Mouse (Mus musculus) Patski (cell line): ENCODE results near the gene Prom2. TPM values are rescaled to one million over a fixed set of nuclear protein-coding genes. Genes with fewer than 3 reads are reported as not detected.
A peak's percentile ranks its signal among the peaks of the same experiment; 100 is the strongest.

Experiments
- ATAC-seq: fragments of 100-300 bp; one replicate; pipeline ENCODE4 v1.8.0; 2021
- CTCF ChIA-PET: fragments of 350-600 bp; sonication (Branson Sonifier 250); formaldehyde crosslinking; loops from one replicate; lab custom pipeline; 2022; ENCODE audit warnings: inconsistent platforms; lab: Charles Lee
- POLR2A ChIA-PET: fragments of 350-600 bp; sonication (Branson Sonifier 250); formaldehyde crosslinking; loops from one replicate; lab custom pipeline; 2022; ENCODE audit warnings: antibody characterized with exemption, inconsistent platforms; lab: Charles Lee
- DNase-seq: peaks from one replicate; pipeline ENCODE4 v3.0.0-alpha.2; 2011; ENCODE audit warnings: low read depth, low spot score
- H3K27me3 ChIP-seq: fragments of 371-371 bp; one replicate; pipeline ENCODE4 v1.5.1; 2021
- CTCF ChIP-seq: fragments of 100-300 bp; IDR thresholded peaks from one replicate; pipeline ENCODE4 v1.5.1; 2021
- in situ Hi-C: fragments of 300-500 bp; cut with MboI; formaldehyde crosslinking; loops from 3 replicates; pipeline ENCODE4 v1.11.1; 2018; ENCODE audit warnings: low pct_unique_long_range_greater_than_20kb, mixed read lengths
- polyA plus RNA-seq: library from polyadenylated mRNA; unstranded; gene quantifications from one replicate; pipeline ENCODE4 v1.2.3, GENCODE M21; 2021

Prom2 gene
- polyA plus RNA-seq, 1 experiment from 2014 or later: not detected

DNA sequence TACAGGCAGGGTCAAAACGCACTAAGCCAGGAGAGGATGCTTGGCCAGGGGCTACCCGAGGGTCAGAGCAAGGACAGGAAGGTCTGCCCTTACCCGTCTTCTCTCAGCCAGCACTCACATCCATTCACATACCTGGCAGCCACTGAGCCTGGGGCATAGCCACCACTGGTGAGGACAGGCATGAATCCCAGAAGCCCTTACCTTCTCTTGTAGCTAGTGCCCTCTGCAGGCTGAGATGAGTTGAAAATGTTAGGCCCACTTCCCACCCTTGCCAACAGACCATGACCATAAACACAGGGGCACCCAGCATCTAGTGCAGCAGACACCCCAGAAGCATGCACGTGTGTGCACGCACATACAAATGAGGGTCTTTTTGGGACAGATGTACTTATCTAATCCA is 9.8 kb upstream of the Prom2 start:
- peaks cover 50% of the 10 kb centered on the region for H3K27me3 ChIP-seq
- DNase-seq: no peak
- ChIA-PET POLR2A (no interaction called here), CTCF (interaction anchor here (1.4 kb wide), 1 partner anchor 28 kb away, joined by 3 read pairs; no protein-coding TSS in a partner anchor)
- in situ Hi-C loops: loop anchor here (25.0 kb wide), 1 partner anchor 189 kb away; the partner anchor contains the start of gene Adra2b
- no peak for ATAC-seq
- TF ChIP-seq CTCF: peak; percentile 35

DNA sequence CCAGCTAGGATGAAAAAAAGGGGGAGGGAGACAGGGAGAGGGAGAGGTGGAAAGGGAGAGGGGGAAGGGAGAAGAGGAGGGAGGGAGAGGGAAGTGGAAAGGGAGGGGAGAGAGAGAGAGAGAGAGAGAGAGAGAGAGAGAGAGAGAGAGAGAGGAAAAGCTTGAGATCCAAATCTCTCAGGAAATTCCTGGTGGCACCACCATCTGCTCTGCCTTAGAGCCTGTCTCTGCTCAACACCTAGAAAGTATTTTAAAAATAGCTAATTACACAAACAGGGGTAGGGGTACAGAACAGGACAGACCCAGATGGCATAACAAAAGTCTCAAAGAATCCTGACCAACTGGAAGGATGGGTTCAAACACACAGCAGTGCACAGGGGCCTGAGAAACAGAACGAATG is 9.2 kb upstream of the Prom2 start:
- no peak for ATAC-seq
- ChIA-PET POLR2A (no interaction called here), CTCF (interaction anchor here (0.9 to 1.4 kb wide), 3 partner anchors 12 to 43 kb away, joined by 3 read pairs; no protein-coding TSS in a partner anchor)
- in situ Hi-C loops: loop anchor here (25.0 kb wide), 1 partner anchor 188 kb away; the partner anchor contains the start of gene Adra2b
- DNase-seq: no peak
- H3K27me3 ChIP-seq: peaks cover 51% of the 10 kb centered on the region
- TF ChIP-seq CTCF: no peak

DNA sequence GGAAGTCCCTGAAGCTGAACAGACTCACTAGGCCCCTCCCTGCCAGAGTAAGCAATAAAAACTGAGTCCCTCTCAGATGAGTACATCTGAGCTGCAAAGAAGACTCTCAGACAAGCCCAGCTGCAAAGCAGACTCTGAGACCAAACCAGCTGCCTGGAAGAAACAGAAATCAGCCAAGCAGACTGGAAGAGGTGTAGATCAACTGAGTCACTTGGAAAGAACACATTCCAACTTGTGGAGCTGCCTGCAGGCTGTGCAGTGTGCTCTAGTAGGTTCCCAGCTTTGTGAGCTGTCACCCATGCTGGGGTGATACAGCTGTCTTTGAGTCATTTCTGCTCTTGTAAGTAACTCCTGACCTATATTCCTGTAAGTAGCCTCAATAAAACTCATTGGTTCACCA is 8.4 kb upstream of the Prom2 start:
- ATAC-seq (no peak), DNase-seq (no peak)
- TF ChIP-seq CTCF: no peak
- CTCF ChIA-PET: interaction anchor here (0.9 to 1.3 kb wide), 2 partner anchors 13 to 42 kb away, joined by 3 read pairs; no protein-coding TSS in a partner anchor
- POLR2A ChIA-PET: no interaction called here
- peaks cover 52% of the 10 kb centered on the region for H3K27me3 ChIP-seq
- in situ Hi-C loops: loop anchor here (25.0 kb wide), 1 partner anchor 187 kb away; the partner anchor contains the start of gene Adra2b

DNA sequence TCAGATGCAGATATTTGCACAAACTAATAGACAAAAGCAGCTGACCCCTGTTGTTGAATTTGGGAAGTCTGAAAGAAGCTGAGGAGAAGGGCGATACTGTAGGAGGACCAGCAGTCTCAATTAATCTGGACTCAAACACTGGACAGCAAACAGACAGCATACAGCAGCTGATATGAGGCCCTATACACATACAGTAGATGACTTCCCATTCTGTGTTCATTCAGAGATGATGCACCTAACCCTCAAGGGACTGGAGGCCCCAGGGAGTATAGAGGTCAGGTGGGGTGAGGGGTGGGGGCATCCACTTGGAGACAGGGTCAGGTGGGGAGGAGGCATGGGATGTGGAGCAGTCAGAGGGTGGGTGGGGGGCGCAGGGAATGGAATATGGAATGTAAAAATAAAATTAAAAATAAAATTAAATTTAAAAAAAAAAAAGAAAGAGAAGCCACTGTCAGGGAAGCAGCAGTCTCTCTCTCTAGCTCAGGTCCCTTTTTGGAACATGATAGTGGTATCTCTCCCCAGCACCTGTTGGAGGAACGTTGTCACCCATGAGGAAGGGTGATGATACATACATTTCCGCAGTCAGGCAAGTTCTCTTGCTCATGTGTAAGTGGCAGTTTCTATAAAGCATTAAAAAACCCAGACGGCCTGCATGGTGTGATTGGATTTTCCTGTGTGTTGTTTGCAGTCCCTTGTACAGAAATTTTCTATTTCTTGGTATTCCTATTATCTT is 7.2 kb upstream of the Prom2 start:
- ChIA-PET CTCF (no interaction called here), POLR2A (interaction anchor here (0.7 kb wide), 1 partner anchor 197 kb away, joined by 3 read pairs; no protein-coding TSS in a partner anchor)
- TF ChIP-seq CTCF: no peak
- ATAC-seq: no peak
- in situ Hi-C loops: no loop called here
- peaks cover 54% of the 10 kb centered on the region for H3K27me3 ChIP-seq
- DNase-seq: no peak

DNA sequence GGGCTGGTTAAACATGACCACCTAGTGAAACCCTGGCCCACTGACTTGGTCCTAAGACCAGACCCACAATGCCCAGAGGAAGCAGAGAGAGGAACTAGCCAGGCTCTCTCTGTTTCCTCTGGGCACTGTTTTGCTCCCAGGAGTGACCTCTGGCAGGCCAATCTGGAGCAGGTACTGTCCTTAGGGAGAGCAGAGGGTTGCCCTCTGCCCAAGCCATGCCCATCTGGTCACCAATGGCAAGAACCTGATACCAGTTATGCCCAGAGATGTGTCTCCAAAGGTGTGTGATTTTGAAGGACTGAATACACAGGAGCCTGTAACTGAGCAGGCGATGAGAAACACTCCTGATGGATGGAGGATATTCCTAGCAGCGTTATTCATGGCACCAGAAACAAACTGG is 430 bp upstream of the Prom2 start:
- in situ Hi-C loops: no loop called here
- ChIA-PET CTCF (no interaction called here), POLR2A (no interaction called here)
- ATAC-seq (no peak), DNase-seq (no peak)
- TF ChIP-seq CTCF: no peak
- H3K27me3 ChIP-seq: peaks cover 66% of the 10 kb centered on the region

DNA sequence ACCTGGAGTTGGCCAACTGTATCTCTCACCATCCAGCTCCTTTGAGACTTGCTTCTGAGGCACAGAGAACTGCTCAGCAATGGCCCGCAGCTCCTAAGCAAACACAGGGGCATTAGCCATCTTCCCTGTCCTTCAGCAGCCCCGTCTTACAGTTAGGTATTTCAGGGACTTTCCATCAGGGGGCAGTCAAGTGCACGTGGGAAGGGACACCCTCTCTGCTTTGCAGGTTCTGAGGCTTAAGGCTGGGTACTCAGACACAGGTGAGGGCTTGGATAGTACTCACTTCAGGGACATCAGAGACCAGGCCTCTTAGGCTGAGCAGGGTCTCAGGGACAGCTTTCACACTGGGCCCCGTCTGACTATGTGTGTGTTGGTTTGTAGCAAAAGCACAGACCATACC is 1.8 kb downstream of the Prom2 start:
- ChIA-PET CTCF (no interaction called here), POLR2A (no interaction called here)
- in situ Hi-C loops: no loop called here
- TF ChIP-seq CTCF: no peak
- H3K27me3 ChIP-seq: peaks cover 52% of the 10 kb centered on the region
- DNase-seq (no peak), ATAC-seq (no peak)

DNA sequence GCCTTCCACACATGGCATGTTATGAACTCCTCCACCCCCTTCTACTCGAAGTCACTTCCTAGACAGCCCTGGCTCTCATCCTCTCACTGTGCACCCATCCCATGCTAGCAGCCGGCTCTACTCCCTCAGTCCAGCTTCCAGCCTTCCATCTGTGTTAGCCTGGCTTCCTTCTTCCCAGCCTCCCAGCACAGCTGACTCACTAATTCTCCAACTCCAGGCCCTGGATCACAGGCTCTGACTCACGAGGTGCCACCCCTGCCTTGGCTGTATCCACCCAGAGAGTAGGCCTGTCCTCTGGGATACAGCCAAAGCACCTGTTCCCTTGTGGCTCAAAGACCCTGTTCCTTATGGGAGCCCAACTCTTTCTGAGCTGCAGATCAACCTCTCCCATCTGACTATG is 3.7 kb downstream of the Prom2 start:
- no peak for ATAC-seq
- in situ Hi-C loops: no loop called here
- CTCF ChIA-PET: no interaction called here

DNA sequence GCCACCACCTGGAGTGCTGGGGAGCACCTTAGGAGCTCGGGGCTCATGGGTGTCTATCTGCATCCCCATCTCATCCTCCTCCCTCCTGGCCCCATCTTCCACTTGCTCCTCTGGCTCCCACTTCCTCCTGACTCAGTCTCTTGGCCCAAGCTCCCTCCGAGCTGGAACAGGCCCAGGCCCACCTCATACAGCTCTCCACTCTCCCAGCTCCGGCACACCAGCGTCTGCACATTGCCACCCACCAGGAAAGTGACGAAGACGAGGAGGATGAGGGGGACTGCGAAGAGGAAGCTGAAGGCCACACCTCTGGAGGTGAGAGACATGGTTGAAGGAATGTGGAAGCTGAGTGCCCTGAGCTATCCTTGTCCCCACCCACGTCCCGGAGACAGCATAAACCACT is 5.9 kb downstream of the Prom2 start:
- DNase-seq: no peak
- in situ Hi-C loops: no loop called here
- no peak for ATAC-seq
- no peak for TF ChIP-seq CTCF
- POLR2A ChIA-PET: no interaction called here
- CTCF ChIA-PET: no interaction called here
- H3K27me3 ChIP-seq: peaks cover 21% of the 10 kb centered on the region

More for the DNA sequence above, 3.7 kb downstream of the Prom2 start:
- no peak for TF ChIP-seq CTCF
- H3K27me3 ChIP-seq: peaks cover 41% of the 10 kb centered on the region
- POLR2A ChIA-PET: no interaction called here
- no peak for DNase-seq

DNA sequence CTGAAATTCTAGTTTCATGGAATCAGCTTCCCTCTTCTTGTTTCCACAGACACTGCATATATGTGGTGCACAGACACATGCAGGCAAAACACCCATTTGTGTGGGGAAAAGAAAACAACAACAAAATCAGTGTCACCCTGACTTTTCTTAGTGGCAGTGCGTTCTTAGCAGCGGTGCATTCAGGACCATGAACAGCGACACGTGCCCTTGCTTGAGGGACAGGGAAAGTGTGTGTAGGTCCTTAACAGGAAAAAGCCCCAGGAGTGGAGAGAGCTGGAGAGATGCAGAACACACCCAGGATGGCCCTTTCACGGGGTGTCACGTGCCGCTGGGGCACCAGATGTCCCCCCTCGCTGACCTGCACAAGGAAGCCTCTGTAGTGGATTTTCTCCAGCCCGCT is 8.9 kb downstream of the Prom2 start:
- in situ Hi-C loops: no loop called here
- ATAC-seq: no peak
- TF ChIP-seq CTCF: no peak

DNA sequence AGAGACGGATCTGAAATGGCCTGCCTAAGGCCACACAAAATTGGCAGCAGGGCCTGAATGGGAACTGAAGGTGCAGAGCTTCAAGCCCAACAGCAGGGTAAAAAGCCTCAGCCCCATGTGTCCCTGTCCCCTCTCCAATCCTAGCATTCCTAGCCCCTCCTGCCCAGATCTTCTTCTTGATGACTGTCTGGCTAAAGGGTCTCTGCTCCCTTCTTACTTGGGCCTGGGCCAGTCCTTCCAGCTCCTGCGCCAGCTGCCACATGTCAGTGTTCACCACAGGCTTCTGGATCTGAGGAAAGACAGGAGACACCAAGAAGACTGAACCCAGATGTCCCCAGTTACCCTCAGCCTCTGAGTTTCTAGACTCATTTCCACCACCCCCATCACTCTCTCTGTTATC is 9.7 kb downstream of the Prom2 start:
- CTCF ChIA-PET: interaction anchor here (0.7 kb wide), 1 partner anchor 28 kb away, joined by 3 read pairs; no protein-coding TSS in a partner anchor
- H3K27me3 ChIP-seq: peaks cover 6% of the 10 kb centered on the region
- DNase-seq: no peak
- ATAC-seq: no peak
- in situ Hi-C loops: no loop called here
- TF ChIP-seq CTCF: no peak
- POLR2A ChIA-PET: no interaction called here

More for the DNA sequence above, 8.9 kb downstream of the Prom2 start:
- H3K27me3 ChIP-seq: peaks cover 9% of the 10 kb centered on the region
- ChIA-PET POLR2A (no interaction called here), CTCF (interaction anchor here (0.7 kb wide), 2 partner anchors 14 to 28 kb away, joined by 3 read pairs; no protein-coding TSS in a partner anchor)
- DNase-seq: no peak

DNA sequence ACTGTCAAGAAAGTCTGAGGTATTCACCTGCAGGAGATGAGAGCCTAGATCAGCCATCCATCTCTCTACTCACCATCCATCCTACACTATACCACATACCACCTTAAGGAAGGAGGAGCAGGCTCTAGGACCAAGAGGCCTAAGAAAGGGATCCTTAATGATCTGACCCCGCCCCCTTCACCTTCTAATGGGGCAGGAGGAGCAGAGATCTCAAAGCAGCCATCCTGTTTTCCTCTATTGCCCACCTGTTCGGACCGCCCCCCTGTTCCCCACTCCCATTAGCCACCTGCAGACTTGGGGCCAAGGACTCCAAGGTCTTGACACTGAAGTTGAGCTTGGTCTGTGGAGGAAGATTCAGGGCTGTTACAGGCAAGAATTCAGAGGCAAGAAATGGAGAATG is 10.8 kb downstream of the Prom2 start:
- ChIA-PET POLR2A (no interaction called here), CTCF (no interaction called here)
- in situ Hi-C loops: no loop called here
- no peak for TF ChIP-seq CTCF
- H3K27me3 ChIP-seq: peaks cover 6% of the 10 kb centered on the region
- no peak for ATAC-seq
- DNase-seq: no peak
